Mouse (Mus musculus): ENCODE measurements around the gene Cldn34c4. TPM values are rescaled to one million over a fixed set of nuclear protein-coding genes. Genes with fewer than 3 reads are reported as not detected.

The Cldn34c4 gene
- polyA plus RNA-seq (2016; fragmentation: Nextera tagmentation; extraction: Ambion mirVana), result not detected in 2 replicates

DNA sequence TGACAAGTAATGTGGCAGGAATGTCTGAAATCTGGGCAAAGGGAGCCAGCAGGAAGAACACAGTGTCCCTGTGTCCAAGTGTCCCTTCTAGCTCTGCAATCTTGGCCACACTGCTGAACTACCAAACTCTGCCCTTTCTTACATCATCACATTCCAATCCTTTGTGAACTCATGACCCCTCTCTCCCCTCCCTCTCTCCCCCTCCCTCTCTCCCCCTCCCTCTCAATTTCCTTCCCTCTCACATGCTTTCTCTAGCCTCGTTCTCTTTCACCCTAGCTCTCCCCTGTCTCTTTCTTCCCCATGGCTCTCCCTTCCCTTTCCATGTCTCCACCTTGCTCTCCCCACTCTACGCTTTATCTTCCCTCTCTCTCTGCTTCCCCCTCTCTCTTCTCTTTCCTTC, at the start of gene Cldn34c4:
Cldn34c4 (minus strand) TSS at position 101 of the 400 bp plus-strand sequence.
- no peak for ATAC-seq (ENCODE audit: low FRiP score)
- 67% methylated on average over 2 of the region's 2 CpGs for WGBS
- Histone ChIP-seq H3K27ac (no peak within 1 kb of the TSS), H3K9ac (no peak within 1 kb of the TSS), H3K36me3 (no peaks in the 10 kb centered on the region), H3K9me3 (replicated peaks) (no peaks in the 10 kb centered on the region), H3K4me2 (replicated peaks) (no peak within 1 kb of the TSS), H3K4me3 (no peak within 1 kb of the TSS), H3K4me1 (no peaks in the 10 kb centered on the region), H3K27me3 (no peaks in the 10 kb centered on the region)

DNA sequence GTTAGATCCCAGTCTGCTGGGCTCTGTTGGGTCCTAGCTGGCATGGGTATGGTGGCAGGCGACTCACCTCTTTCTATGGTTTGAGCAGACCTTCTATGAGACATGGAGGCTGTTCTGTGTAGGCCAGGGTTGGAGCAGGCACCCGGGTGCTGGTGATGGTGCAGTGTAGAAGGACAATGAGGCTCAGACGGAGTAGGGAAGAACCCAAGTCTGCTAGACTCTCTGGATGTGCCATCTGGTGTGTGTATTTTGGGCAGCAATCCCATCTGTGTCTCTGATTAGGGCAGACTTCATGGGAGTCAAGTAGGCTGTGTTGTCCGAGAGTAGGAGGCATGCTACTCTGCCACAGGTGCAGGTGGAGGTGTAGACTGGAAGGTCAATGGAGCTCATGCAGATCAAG, 10.7 kb upstream of the Cldn34c4 start:
- Histone ChIP-seq H3K4me2 (replicated peaks) (no peak overlapping the region), H3K27ac (no peak overlapping the region), H3K4me3 (no peak overlapping the region), H3K9me3 (replicated peaks) (no peaks in the 10 kb centered on the region), H3K36me3 (no peaks in the 10 kb centered on the region), H3K9ac (no peak overlapping the region), H3K4me1 (no peaks in the 10 kb centered on the region), H3K27me3 (no peaks in the 10 kb centered on the region)
- 78% methylated on average over 4 of the region's 4 CpGs for WGBS
- no peak for ATAC-seq (ENCODE audit: low FRiP score)

All from hindbrain, embryonic 12.5 days (tissue).